ENCODE assay signal across 28 mouse cellular contexts in the genomic region with DNA sequence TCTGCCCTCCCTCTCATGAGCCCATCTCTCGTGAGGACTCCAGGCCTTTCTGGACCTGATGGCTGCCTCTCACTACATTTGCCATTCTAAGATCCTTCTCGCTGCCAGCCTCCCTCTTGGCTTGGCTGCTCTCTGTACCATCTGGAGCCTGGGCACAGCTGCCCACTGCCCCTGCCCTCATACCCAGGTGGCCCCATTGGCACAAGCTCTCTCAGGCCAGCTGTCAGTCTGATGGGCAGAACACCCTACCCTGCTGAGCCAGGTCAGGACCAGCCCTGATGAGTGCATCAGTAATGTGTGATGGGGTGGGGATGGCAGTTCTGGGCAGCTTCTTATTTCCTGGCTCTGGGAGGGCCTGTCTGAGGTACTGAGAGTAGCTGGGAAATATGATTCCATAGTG. TPM values are rescaled to one million over a fixed set of nuclear protein-coding genes. Genes with fewer than 3 reads are reported as not detected.
A peak's percentile ranks its signal among the peaks of the same experiment; 100 is the strongest.
DNase-seq lines count a peak whose midpoint lies in the region; ATAC-seq and TF ChIP-seq lines count a peak whose summit lies in the region.
"Had no signal": no experiment of that assay in that cellular context is flagged by ENCODE, and none has a peak within 500 bp of the region (broad histone marks: within the 10 kb centered on the region; RNA-seq: fewer than 3 reads in every experiment).

No protein-coding gene starts in this region.

- H3K27me3 ChIP-seq in cerebellum, adult 2 months (ENCODE audit: control insufficient read depth, insufficient read depth, low read length): no peaks in the 10 kb centered on the region
- no peaks in the 10 kb centered on the region for H3K27me3 ChIP-seq in forebrain, embryonic 14.5 days (replicated peaks; ENCODE audit: control insufficient read depth, insufficient read depth, low read length)
- H3K27me3 ChIP-seq in forebrain, embryonic 10.5 days (ENCODE audit: poor library complexity, severe bottlenecking): peaks cover 100% of the 10 kb centered on the region
- no peaks in the 10 kb centered on the region for H3K27me3 ChIP-seq in hindbrain, postnatal 0 days (ENCODE audit: insufficient read depth, low read length)
- peaks cover 38% of the 10 kb centered on the region for H3K27me3 ChIP-seq in hindbrain, embryonic 11.5 days (ENCODE audit: control insufficient read depth, insufficient read depth, low read length)
- peaks cover 27% of the 10 kb centered on the region for H3K27me3 ChIP-seq in kidney, embryonic 14.5 days (ENCODE audit: control insufficient read depth, insufficient read depth, low read length)

- H3K27ac ChIP-seq in cerebellum, adult 2 months (ENCODE audit: insufficient read depth, low read length): no peak overlapping the region
- peak overlapping the region; percentile 59 for H3K27ac ChIP-seq in forebrain, embryonic 14.5 days (ENCODE audit: low read depth, low read length)
- no peak overlapping the region for H3K27ac ChIP-seq in forebrain, embryonic 10.5 days
- no peak overlapping the region for H3K27ac ChIP-seq in hindbrain, postnatal 0 days
- no peak overlapping the region for H3K27ac ChIP-seq in hindbrain, embryonic 11.5 days (ENCODE audit: low read depth, low read length)
- H3K27ac ChIP-seq in kidney, embryonic 14.5 days (ENCODE audit: low read depth, low read length): no peak overlapping the region
- H3K27ac ChIP-seq: embryonic facial prominence, embryonic 13.5 days; gastrocnemius, adult 2 months; heart, embryonic 15.5 days; intestine, embryonic 15.5 days; layer of hippocampus, adult 2 months; limb, embryonic 12.5 days; macrophage had no signal

- no peak overlapping the region for H3K9ac ChIP-seq in forebrain, embryonic 14.5 days (ENCODE audit: low read length)
- H3K9ac ChIP-seq in hindbrain, postnatal 0 days (replicated peaks; ENCODE audit: low read length): no peak overlapping the region
- H3K9ac ChIP-seq in hindbrain, embryonic 11.5 days (ENCODE audit: low read depth, low read length): no peak overlapping the region
- no peak overlapping the region for H3K9ac ChIP-seq in kidney, embryonic 14.5 days (ENCODE audit: low read depth, low read length)
- H3K9ac ChIP-seq: heart, embryonic 15.5 days; intestine, embryonic 15.5 days; limb, embryonic 12.5 days; liver, postnatal 0 days had no signal

- H3K36me3 ChIP-seq in forebrain, embryonic 14.5 days (ENCODE audit: control insufficient read depth, insufficient read depth, low read length): peaks cover 31% of the 10 kb centered on the region
- no peaks in the 10 kb centered on the region for H3K36me3 ChIP-seq in forebrain, embryonic 10.5 days (replicated peaks)
- no peaks in the 10 kb centered on the region for H3K36me3 ChIP-seq in hindbrain, postnatal 0 days (ENCODE audit: insufficient read depth, low read length)
- no peaks in the 10 kb centered on the region for H3K36me3 ChIP-seq in hindbrain, embryonic 11.5 days (ENCODE audit: control insufficient read depth, insufficient read depth, low read length)
- H3K36me3 ChIP-seq in kidney, embryonic 14.5 days (ENCODE audit: control insufficient read depth, insufficient read depth, low read length): no peaks in the 10 kb centered on the region
- H3K36me3 ChIP-seq: embryonic facial prominence, embryonic 13.5 days; heart, embryonic 15.5 days; intestine, embryonic 15.5 days; limb, embryonic 12.5 days had no signal

- TF ChIP-seq CTCF in cerebellum, adult 2 months (IDR thresholded peaks at IDR 0.05; ENCODE audit: borderline replicate concordance, insufficient read depth, low read depth, low read length): no peak
- no peak for TF ChIP-seq CTCF in hindbrain, postnatal 0 days (IDR thresholded peaks at IDR 0.05; ENCODE audit: low read depth)

- H3K4me3 ChIP-seq in cerebellum, adult 2 months (replicated peaks; ENCODE audit: insufficient read depth, low read depth, low read length): no peak overlapping the region
- H3K4me3 ChIP-seq in forebrain, embryonic 14.5 days (ENCODE audit: low read depth, low read length): no peak overlapping the region
- H3K4me3 ChIP-seq in forebrain, embryonic 10.5 days: no peak overlapping the region
- no peak overlapping the region for H3K4me3 ChIP-seq in hindbrain, postnatal 0 days (ENCODE audit: low read length)
- H3K4me3 ChIP-seq in hindbrain, embryonic 11.5 days (ENCODE audit: low read depth, low read length): no peak overlapping the region
- no peak overlapping the region for H3K4me3 ChIP-seq in kidney, embryonic 14.5 days (ENCODE audit: low read length)
- H3K4me3 ChIP-seq: embryonic facial prominence, embryonic 13.5 days; erythroblast, embryonic 14.5 days; gastrocnemius, adult 2 months; heart, embryonic 15.5 days; intestine, embryonic 15.5 days; layer of hippocampus, adult 2 months; limb, embryonic 12.5 days had no signal

- peaks cover 35% of the 10 kb centered on the region for H3K4me1 ChIP-seq in cerebellum, adult 2 months (ENCODE audit: control insufficient read depth, insufficient read depth, low read length)
- H3K4me1 ChIP-seq in forebrain, embryonic 14.5 days (ENCODE audit: control insufficient read depth, insufficient read depth, low read length): peaks cover 55% of the 10 kb centered on the region
- peaks cover 42% of the 10 kb centered on the region for H3K4me1 ChIP-seq in forebrain, embryonic 10.5 days
- peaks cover 7% of the 10 kb centered on the region for H3K4me1 ChIP-seq in hindbrain, postnatal 0 days (ENCODE audit: insufficient read depth, low read length)
- H3K4me1 ChIP-seq in hindbrain, embryonic 11.5 days (replicated peaks; ENCODE audit: control insufficient read depth, insufficient read depth, low read length): peaks cover 3% of the 10 kb centered on the region; the same call in 1 of the 2 replicates
- H3K4me1 ChIP-seq in kidney, embryonic 14.5 days (ENCODE audit: control insufficient read depth, insufficient read depth, low read length): no peaks in the 10 kb centered on the region
- H3K4me1 ChIP-seq: embryonic facial prominence, embryonic 13.5 days; intestine, embryonic 15.5 days; limb, embryonic 12.5 days had no signal

- no peak overlapping the region for H3K4me2 ChIP-seq in forebrain, embryonic 14.5 days (ENCODE audit: low read length)
- H3K4me2 ChIP-seq in hindbrain, postnatal 0 days (ENCODE audit: low read depth, low read length): no peak overlapping the region
- H3K4me2 ChIP-seq in hindbrain, embryonic 11.5 days (replicated peaks; ENCODE audit: low read depth, low read length): no peak overlapping the region
- H3K4me2 ChIP-seq in kidney, embryonic 14.5 days (replicated peaks; ENCODE audit: low read depth, low read length): no peak overlapping the region
- H3K4me2 ChIP-seq: embryonic facial prominence, embryonic 13.5 days; heart, embryonic 15.5 days; intestine, embryonic 15.5 days; limb, embryonic 12.5 days; liver, embryonic 11.5 days had no signal

- no peak for ATAC-seq in cerebellum, adult (ENCODE audit: insufficient number of reproducible peaks, low FRiP score, low TSS enrichment)
- ATAC-seq in forebrain, embryonic 14.5 days: no peak
- ATAC-seq in hindbrain, postnatal 0 days: peak; percentile 71
- ATAC-seq in hindbrain, embryonic 11.5 days (ENCODE audit: low FRiP score): no peak
- ATAC-seq in kidney, embryonic 14.5 days (ENCODE audit: low FRiP score, low TSS enrichment): no peak
- ATAC-seq: intestine, embryonic 15.5 days; liver, postnatal 0 days; lung, postnatal 0 days; midbrain, embryonic 16.5 days had no signal

- TF ChIP-seq POLR2A in cerebellum, adult 2 months (IDR thresholded peaks at IDR 0.05; ENCODE audit: borderline replicate concordance, insufficient read depth, low read length): no peak

- no peaks in the 10 kb centered on the region for H3K9me3 ChIP-seq in forebrain, embryonic 14.5 days (replicated peaks; ENCODE audit: control insufficient read depth, low read length)
- no peaks in the 10 kb centered on the region for H3K9me3 ChIP-seq in forebrain, embryonic 10.5 days
- H3K9me3 ChIP-seq in hindbrain, postnatal 0 days (ENCODE audit: low read length): no peaks in the 10 kb centered on the region
- no peaks in the 10 kb centered on the region for H3K9me3 ChIP-seq in hindbrain, embryonic 11.5 days (ENCODE audit: control insufficient read depth, low read length)
- H3K9me3 ChIP-seq in kidney, embryonic 14.5 days (ENCODE audit: control insufficient read depth, low read length): no peaks in the 10 kb centered on the region
- H3K9me3 ChIP-seq: embryonic facial prominence, embryonic 13.5 days; heart, embryonic 15.5 days; intestine, embryonic 15.5 days; limb, embryonic 12.5 days had no signal

- WGBS in cerebellum, adult 2 months: 0% methylated on average over 2 of the region's 2 CpGs
- 47% methylated on average over 2 of the region's 2 CpGs for WGBS in forebrain, embryonic 14.5 days
- WGBS in forebrain, embryonic 10.5 days: 92% methylated on average over 2 of the region's 2 CpGs
- WGBS in hindbrain, postnatal 0 days: 45% methylated on average over 2 of the region's 2 CpGs
- 85% methylated on average over 2 of the region's 2 CpGs for WGBS in hindbrain, embryonic 11.5 days
- WGBS in kidney, embryonic 14.5 days: 79% methylated on average over 2 of the region's 2 CpGs

- DNase-seq in cerebellum, adult 2 months: peak; percentile 42 to 44
- DNase-seq in forebrain, embryonic 14.5 days (ENCODE audit: low spot score): no peak
- DNase-seq in forebrain, embryonic 10.5 days (ENCODE audit: extremely low spot score, low spot score): no peak
- peak; percentile 81 for DNase-seq in hindbrain, postnatal 0 days (ENCODE audit: low spot score)
- no peak for DNase-seq in hindbrain, embryonic 11.5 days (ENCODE audit: low spot score)
- peak; percentile 62 for DNase-seq in brain, adult 2 months (ENCODE audit: low read depth, low spot score)
- DNase-seq: adrenal gland, postnatal 25 days; embryo, embryonic 11 days; gastrocnemius, adult 2 months; heart, postnatal 4 days; kidney, adult 9 months; kidney, postnatal 25 days; liver, postnatal 0 days; right cerebral cortex, postnatal 25 days; spleen, adult 18-20 months had no signal

RNA-seq across cellular contexts. Expression of a gene that starts 24.3 kb away (rescaled TPM):
- polyA plus RNA-seq in cerebellum, adult 2 months (2012; rRNA removed): 50.1 and 51.9 TPM in 2 replicates
- polyA plus RNA-seq in forebrain, embryonic 14.5 days (2014; fragmentation: Nextera tagmentation; extraction: Ambion mirVana): 16.5 and 17.0 TPM in 2 replicates
- polyA plus RNA-seq in forebrain, embryonic 10.5 days (2016; fragmentation: Nextera tagmentation; extraction: Ambion mirVana): 17.0 and 20.7 TPM in 2 replicates
- 31.9 and 34.9 TPM in 2 replicates for total RNA-seq in hindbrain, postnatal 0 days (2014; rRNA removed)
- polyA plus RNA-seq in hindbrain, postnatal 0 days (2015; fragmentation: Nextera tagmentation; extraction: Ambion mirVana): 8.3 and 8.7 TPM in 2 replicates
- polyA plus RNA-seq in hindbrain, embryonic 11.5 days (2014; fragmentation: Nextera tagmentation; extraction: Ambion mirVana): 16.9 and 20.2 TPM in 2 replicates
- polyA plus RNA-seq in kidney, embryonic 14.5 days (2014; fragmentation: Nextera tagmentation; extraction: Ambion mirVana): 16.1 and 22.6 TPM in 2 replicates

RNA-seq across cellular contexts. Expression of a gene that starts 27.7 kb away (rescaled TPM):
- 71.0 and 76.9 TPM in 2 replicates for polyA plus RNA-seq in cerebellum, adult 2 months (2012; rRNA removed)
- 140 and 175 TPM in 2 replicates for polyA plus RNA-seq in forebrain, embryonic 14.5 days (2014; fragmentation: Nextera tagmentation; extraction: Ambion mirVana)
- 2.8 and 4.3 TPM in 2 replicates for polyA plus RNA-seq in forebrain, embryonic 10.5 days (2016; fragmentation: Nextera tagmentation; extraction: Ambion mirVana)
- 175 and 177 TPM in 2 replicates for total RNA-seq in hindbrain, postnatal 0 days (2014; rRNA removed)
- polyA plus RNA-seq in hindbrain, postnatal 0 days (2015; fragmentation: Nextera tagmentation; extraction: Ambion mirVana): 113 and 127 TPM in 2 replicates
- polyA plus RNA-seq in hindbrain, embryonic 11.5 days (2014; fragmentation: Nextera tagmentation; extraction: Ambion mirVana): 13.3 TPM in 2 replicates
- not detected in 2 replicates for polyA plus RNA-seq in kidney, embryonic 14.5 days (2014; fragmentation: Nextera tagmentation; extraction: Ambion mirVana)
- total RNA-seq: neutrophil, adult 5-6 weeks had no signal
- polyA plus RNA-seq: erythroblast, embryonic 14.5 days; limb, embryonic 12.5 days; liver, postnatal 0 days; macrophage had no signal

Comparison
In these comparisons a context has a peak if more than half of its experiments do, and no peak if none do; other contexts are left out.
1. DNase-seq: peak in cerebellum, adult 2 months (2 of 2), hindbrain, postnatal 0 days (single experiment) and brain, adult 2 months (single experiment); none in forebrain, embryonic 14.5 days (single experiment), forebrain, embryonic 10.5 days (single experiment) and hindbrain, embryonic 11.5 days (single experiment).